In the genomic region with DNA sequence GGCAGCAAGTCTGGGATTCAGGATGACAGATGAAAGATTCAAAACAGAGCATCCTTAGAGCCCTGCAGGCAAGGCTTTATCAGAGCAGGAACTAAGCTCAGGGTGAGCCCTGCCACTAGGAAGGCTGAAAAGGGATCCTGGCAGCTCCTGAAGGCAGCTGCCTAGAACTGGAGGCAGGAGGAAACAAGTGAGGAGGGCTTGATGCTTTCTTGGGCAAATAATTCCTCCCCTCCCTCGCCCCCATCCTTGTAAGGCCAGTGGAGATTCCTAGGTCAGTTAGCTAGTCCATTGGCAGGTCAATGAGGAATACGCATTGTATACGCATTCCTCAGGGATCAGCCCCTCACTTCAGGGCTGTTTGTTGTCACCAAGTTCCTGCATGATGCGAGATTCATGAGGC, we compare ENCODE assay signal across 24 mouse cellular contexts. TPM values are rescaled to one million over a fixed set of nuclear protein-coding genes. Genes with fewer than 3 reads are reported as not detected.
A peak's percentile ranks its signal among the peaks of the same experiment; 100 is the strongest.
DNase-seq lines count a peak whose midpoint lies in the region; ATAC-seq lines count a peak whose summit lies in the region.
"Had no signal": no experiment of that assay in that cellular context is flagged by ENCODE, and none has a peak within 500 bp of the region (broad histone marks: within the 10 kb centered on the region; RNA-seq: fewer than 3 reads in every experiment).

No protein-coding gene starts in this region.

- no peak for ATAC-seq in forebrain, embryonic 12.5 days (ENCODE audit: low FRiP score)
- no peak for ATAC-seq in heart, embryonic 13.5 days (ENCODE audit: extremely low read depth, insufficient number of reproducible peaks, low FRiP score, low TSS enrichment)
- ATAC-seq in midbrain, embryonic 16.5 days = no peak
- ATAC-seq: activated CD4-positive, CD25-positive, alpha-beta regulatory T cell, adult 4 months; forebrain, embryonic 15.5 days; hindbrain, postnatal 0 days; Patski had no signal

- H3K4me2 ChIP-seq in forebrain, embryonic 12.5 days = no peak overlapping the region
- H3K4me2 ChIP-seq in heart, embryonic 13.5 days = no peak overlapping the region
- no peak overlapping the region for H3K4me2 ChIP-seq in midbrain, embryonic 16.5 days (ENCODE audit: low read length)
- H3K4me2 ChIP-seq: forebrain, embryonic 15.5 days; hindbrain, embryonic 13.5 days had no signal

- intact Hi-C loops in heart, postnatal 36 days (cut with DNase I) = no loop called here

- DNase-seq in forebrain, embryonic 10.5 days (ENCODE audit: extremely low spot score, low spot score) = no peak
- no peak for DNase-seq in heart, postnatal 36 days
- DNase-seq in midbrain, embryonic 10.5 days (ENCODE audit: low spot score) = no peak
- DNase-seq in cerebellum, adult 9-11 months = no peak
- DNase-seq in urinary bladder, postnatal 14 days (ENCODE audit: low spot score) = no peak
- DNase-seq: adrenal gland, postnatal 25 days; cerebellum, adult 18-20 months; cerebellum, postnatal 10 days; gastrocnemius, postnatal 36 days; kidney, adult 11 months; kidney, adult 9 months had no signal

- WGBS in forebrain, embryonic 10.5 days = 75% methylated on average over 4 of the region's 4 CpGs
- WGBS in forebrain, embryonic 12.5 days = 78% methylated on average over 4 of the region's 4 CpGs
- 50% methylated on average over 4 of the region's 4 CpGs for WGBS in heart, embryonic 13.5 days
- 62% methylated on average over 4 of the region's 4 CpGs for WGBS in midbrain, embryonic 10.5 days
- 81% methylated on average over 4 of the region's 4 CpGs for WGBS in midbrain, embryonic 16.5 days

- no peak overlapping the region for H3K9ac ChIP-seq in forebrain, embryonic 12.5 days
- no peak overlapping the region for H3K9ac ChIP-seq in heart, embryonic 13.5 days
- H3K9ac ChIP-seq in midbrain, embryonic 16.5 days (ENCODE audit: low read depth, low read length) = no peak overlapping the region
- H3K9ac ChIP-seq: forebrain, embryonic 15.5 days; hindbrain, embryonic 13.5 days had no signal

- H3K4me1 ChIP-seq in forebrain, embryonic 10.5 days = peaks cover 57% of the 10 kb centered on the region
- H3K4me1 ChIP-seq in forebrain, embryonic 12.5 days = peaks cover 42% of the 10 kb centered on the region
- H3K4me1 ChIP-seq in heart, embryonic 13.5 days = peaks cover 65% of the 10 kb centered on the region
- peaks cover 50% of the 10 kb centered on the region for H3K4me1 ChIP-seq in midbrain, embryonic 10.5 days
- H3K4me1 ChIP-seq in midbrain, embryonic 16.5 days (ENCODE audit: control insufficient read depth, insufficient read depth, low read length) = peaks cover 29% of the 10 kb centered on the region

- H3K9me3 ChIP-seq in forebrain, embryonic 10.5 days = no peaks in the 10 kb centered on the region
- H3K9me3 ChIP-seq in forebrain, embryonic 12.5 days = no peaks in the 10 kb centered on the region
- no peaks in the 10 kb centered on the region for H3K9me3 ChIP-seq in heart, embryonic 13.5 days
- no peaks in the 10 kb centered on the region for H3K9me3 ChIP-seq in midbrain, embryonic 10.5 days (replicated peaks)
- no peaks in the 10 kb centered on the region for H3K9me3 ChIP-seq in midbrain, embryonic 16.5 days (replicated peaks; ENCODE audit: control insufficient read depth, low read length, poor library complexity, severe bottlenecking)
- H3K9me3 ChIP-seq: forebrain, embryonic 15.5 days; hindbrain, embryonic 13.5 days had no signal

- H3K4me3 ChIP-seq in forebrain, embryonic 10.5 days = no peak overlapping the region
- no peak overlapping the region for H3K4me3 ChIP-seq in forebrain, embryonic 12.5 days (replicated peaks)
- H3K4me3 ChIP-seq in heart, embryonic 13.5 days = no peak overlapping the region
- H3K4me3 ChIP-seq in midbrain, embryonic 10.5 days = no peak overlapping the region
- no peak overlapping the region for H3K4me3 ChIP-seq in midbrain, embryonic 16.5 days (ENCODE audit: low read depth, low read length)
- H3K4me3 ChIP-seq: forebrain, embryonic 15.5 days; hindbrain, embryonic 13.5 days had no signal

- 0 out of 2 replicates have a peak overlapping the region, but pooled peaks have one; percentile 60 for H3K27ac ChIP-seq in forebrain, embryonic 10.5 days
- no peak overlapping the region for H3K27ac ChIP-seq in forebrain, embryonic 12.5 days
- H3K27ac ChIP-seq in heart, embryonic 13.5 days (replicated peaks) = peak overlapping the region; percentile 9
- H3K27ac ChIP-seq in midbrain, embryonic 10.5 days (replicated peaks) = peak overlapping the region; percentile 43
- no peak overlapping the region for H3K27ac ChIP-seq in midbrain, embryonic 16.5 days (ENCODE audit: low read length)
- H3K27ac ChIP-seq: hindbrain, embryonic 13.5 days; hindbrain, postnatal 0 days had no signal

- H3K27me3 ChIP-seq in forebrain, embryonic 10.5 days (ENCODE audit: poor library complexity, severe bottlenecking) = no peaks in the 10 kb centered on the region
- no peaks in the 10 kb centered on the region for H3K27me3 ChIP-seq in forebrain, embryonic 12.5 days
- no peaks in the 10 kb centered on the region for H3K27me3 ChIP-seq in heart, embryonic 13.5 days (replicated peaks)
- peaks cover 43% of the 10 kb centered on the region for H3K27me3 ChIP-seq in midbrain, embryonic 10.5 days (ENCODE audit: low read depth, poor library complexity, severe bottlenecking)
- no peaks in the 10 kb centered on the region for H3K27me3 ChIP-seq in midbrain, embryonic 16.5 days (ENCODE audit: control insufficient read depth, insufficient read depth, low read depth, low read length)
- H3K27me3 ChIP-seq: forebrain, embryonic 15.5 days; Patski had no signal

- H3K36me3 ChIP-seq in forebrain, embryonic 10.5 days (replicated peaks) = no peaks in the 10 kb centered on the region
- no peaks in the 10 kb centered on the region for H3K36me3 ChIP-seq in forebrain, embryonic 12.5 days (replicated peaks)
- H3K36me3 ChIP-seq in heart, embryonic 13.5 days = no peaks in the 10 kb centered on the region
- H3K36me3 ChIP-seq in midbrain, embryonic 10.5 days = no peaks in the 10 kb centered on the region
- H3K36me3 ChIP-seq in midbrain, embryonic 16.5 days (ENCODE audit: control insufficient read depth, insufficient read depth, low read length) = no peaks in the 10 kb centered on the region
- H3K36me3 ChIP-seq: forebrain, embryonic 15.5 days; hindbrain, embryonic 13.5 days had no signal

RNA-seq across cellular contexts. Expression of a gene that starts 54.1 kb away (rescaled TPM):
- polyA plus RNA-seq in forebrain, embryonic 10.5 days (2016; fragmentation: Nextera tagmentation; extraction: Ambion mirVana) = 0.06 and 0.09 TPM in 2 replicates
- 0.19 TPM in 1 of 2 replicates, not detected in the other for polyA plus RNA-seq in forebrain, embryonic 12.5 days (2016; fragmentation: Nextera tagmentation; extraction: Ambion mirVana)
- polyA plus RNA-seq in heart, embryonic 13.5 days (2015; fragmentation: Nextera tagmentation; extraction: Ambion mirVana) = 0.36 TPM in 1 of 2 replicates, not detected in the other
- total RNA-seq in heart, postnatal 36 days (2021) = not detected
- polyA plus RNA-seq in midbrain, embryonic 10.5 days (2016; fragmentation: Nextera tagmentation; extraction: Ambion mirVana) = 0.41 TPM in 1 of 2 replicates, not detected in the other
- polyA plus RNA-seq in midbrain, embryonic 16.5 days (2015; fragmentation: Nextera tagmentation; extraction: Ambion mirVana) = 0.45 and 0.73 TPM in 2 replicates
- total RNA-seq: adrenal gland, adult 18-20 months; adrenal gland, postnatal 25 days; gastrocnemius, adult 8-10 months; gastrocnemius, postnatal 36 days; heart, postnatal 25 days; MEL had no signal
- polyA plus RNA-seq: activated CD4-positive, CD25-positive, alpha-beta regulatory T cell, adult 4 months; intestine, embryonic 14.5 days had no signal

Comparison
In these comparisons a context has a peak if more than half of its experiments do, and no peak if none do; other contexts are left out.
1. H3K27ac ChIP-seq: peak in forebrain, embryonic 10.5 days (single experiment), heart, embryonic 13.5 days (single experiment) and midbrain, embryonic 10.5 days (single experiment); none in forebrain, embryonic 12.5 days (single experiment) and midbrain, embryonic 16.5 days (single experiment).